Mouse (Mus musculus) G1E (cell line): ENCODE measurements around the gene Nudt12. TPM values are rescaled to one million over a fixed set of nuclear protein-coding genes. Genes with fewer than 3 reads are reported as not detected.

Experiments used
- ATAC-seq: 2 replicates; pipeline ENCODE4 v1.8.0; 2016; ENCODE audit warnings: mild to moderate bottlenecking; ENCODE audit not compliant: insufficient number of reproducible peaks, poor library complexity, low FRiP score, severe bottlenecking; ENCODE audit errors: extremely low read depth
- DNase-seq: peaks from one replicate; pipeline ENCODE4 v3.0.0; 2012; ENCODE audit warnings: low spot score
- H3K27me3 ChIP-seq: 2 replicates; pipeline ENCODE4 v1.6.1; 2012; ENCODE audit warnings: mild to moderate bottlenecking, low read length, inconsistent platforms; ENCODE audit not compliant: insufficient read depth
- H3K36me3 ChIP-seq: replicated peaks from 2 replicates; pipeline ENCODE3; 2012; ENCODE audit warnings: mild to moderate bottlenecking, inconsistent platforms
- H3K4me1 ChIP-seq: 2 replicates; pipeline ENCODE4 v1.6.1; 2012; ENCODE audit warnings: low read depth, low read length, inconsistent platforms, mixed read lengths; ENCODE audit not compliant: insufficient read depth
- H3K4me3 ChIP-seq: 2 replicates; pipeline ENCODE4 v1.5.1; 2012; ENCODE audit warnings: low read depth, mild to moderate bottlenecking, inconsistent platforms, low read length, moderate library complexity, mixed read lengths
- H3K9me3 ChIP-seq: replicated peaks from 2 replicates; pipeline ENCODE4 v1.6.1; 2012; ENCODE audit warnings: inconsistent platforms
- CTCF ChIP-seq: IDR thresholded peaks from 2 replicates; pipeline ENCODE4 v1.5.1; 2012; ENCODE audit warnings: low read depth, low read length, inconsistent platforms, mixed read lengths
- GATA1 ChIP-seq: IDR thresholded peaks from 2 replicates; pipeline ENCODE4 v1.6.1; 2012; ENCODE audit warnings: borderline replicate concordance, low read length, inconsistent platforms, mixed read lengths
- polyA plus RNA-seq: library from polyadenylated mRNA; stranded (reverse); fragments of >175 nt; gene quantifications from 2 replicates; pipeline ENCODE4 v1.2.3, GENCODE M21; 2012
- total RNA-seq, 2 experiments: library from RNA; stranded (forward) in 1 of 2; stranded (reverse) in 1 of 2; fragments of 200-1000 nt in 1 of 2; fragments of >200 nt in 1 of 2; fragmentation: Nextera tagmentation in 1 of 2; gene quantifications; 2 replicates each; pipeline ENCODE4 v1.2.3; 2014 to 2017

The Nudt12 gene
- total and polyA plus RNA-seq, 3 experiments = 0.05 TPM; not detected in 2

GRCm38 (mm10) chr17:58957055-58957454 is 56.1 kb downstream of the Nudt12 start:
- ATAC-seq (no peak), DNase-seq (no peak)
- Histone ChIP-seq H3K36me3 (no peaks in the 10 kb centered on the region), H3K4me3 (no peak overlapping the region), H3K4me1 (no peaks in the 10 kb centered on the region), H3K9me3 (peaks cover 5% of the 10 kb centered on the region), H3K27me3 (no peaks in the 10 kb centered on the region)
- TF ChIP-seq CTCF (no peak), GATA1 (no peak)

Other genes with a start within 250 kb of the Nudt12 start
- not detected in 2 replicates for gene Pdzph1, start 22.0 kb downstream of the Nudt12 start, total RNA-seq (2014; fragmentation: Nextera tagmentation)
- under 0.01 TPM in 2 replicates for gene Pdzph1, start 22.0 kb downstream of the Nudt12 start, total RNA-seq (2017)
- not detected in 2 replicates for gene Pdzph1, start 22.0 kb downstream of the Nudt12 start, polyA plus RNA-seq